Mouse (Mus musculus) testis, adult 2 months (tissue): ENCODE data around the gene Eef1akmt2.

Experiments used
- CTCF ChIP-seq: fragments of 200-500 bp; IDR thresholded peaks from 2 replicates; pipeline ENCODE4 v1.5.1; 2012; ENCODE audit warnings: low read depth, mild to moderate bottlenecking, inconsistent platforms, low read length, moderate library complexity; ENCODE audit not compliant: control insufficient read depth, insufficient read depth, insufficient replicate concordance
- POLR2A ChIP-seq: fragments of 200-500 bp; IDR thresholded peaks from 2 replicates; pipeline ENCODE4 v1.6.1; 2012; ENCODE audit warnings: low read depth, mild to moderate bottlenecking, inconsistent platforms, low read length, moderate library complexity; ENCODE audit not compliant: control insufficient read depth

DNA sequence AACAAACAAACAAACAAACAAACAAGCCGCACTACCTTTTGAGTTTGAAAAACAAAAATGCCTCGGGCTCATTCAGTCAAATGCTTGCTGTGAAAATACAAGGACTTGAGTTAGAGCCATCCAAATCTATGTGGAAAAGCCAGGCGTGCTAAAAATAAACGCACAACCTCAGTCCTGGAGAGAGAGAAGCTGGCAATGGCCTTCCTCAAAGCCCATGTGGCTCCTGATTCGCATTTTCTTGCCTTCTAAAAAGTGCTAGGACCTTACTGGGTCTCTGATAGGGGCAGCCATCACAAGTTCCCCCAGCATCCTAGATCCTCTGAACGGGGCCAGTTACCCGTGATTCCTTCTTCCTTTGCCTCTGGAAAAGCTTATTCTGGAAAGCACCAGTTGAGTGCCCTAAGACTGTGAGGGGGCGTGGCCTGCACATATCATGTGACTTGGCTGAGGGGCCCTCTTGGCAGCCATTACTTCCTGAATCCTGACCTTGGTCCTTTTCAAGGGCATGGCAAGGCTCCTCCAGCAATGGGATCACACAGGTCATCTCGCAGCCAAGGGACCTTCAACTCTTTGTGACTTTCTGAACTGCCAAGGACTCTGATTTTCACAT is 43.8 kb upstream of the Eef1akmt2 start:
- TF ChIP-seq POLR2A (no peak), CTCF (no peak)
